Mouse (Mus musculus): ENCODE measurements around the gene Egflam. TPM values are rescaled to one million over a fixed set of nuclear protein-coding genes. Genes with fewer than 3 reads are reported as not detected.

Egflam gene
- polyA plus RNA-seq, 2 experiments from 2014 or later, result 0.09 TPM; not detected in 1

GRCm38 (mm10) chr15:7215845-7216244 lies 182.3 kb downstream of the Egflam start:
- no peak for ATAC-seq

- no peak for ATAC-seq
Measured at GRCm38 (mm10) chr15:7213683-7214082, 184.5 kb downstream of the Egflam start.

- no peak for ATAC-seq
Measured at GRCm38 (mm10) chr15:7208180-7208579, 190.0 kb downstream of the Egflam start.

GRCm38 (mm10) chr15:7207292-7207691 lies 190.9 kb downstream of the Egflam start:
- ATAC-seq, result no peak

GRCm38 (mm10) chr15:7206110-7206509 lies 192.1 kb downstream of the Egflam start:
- ATAC-seq, result no peak

GRCm38 (mm10) chr15:7204917-7205316 lies 193.3 kb downstream of the Egflam start:
- no peak for ATAC-seq

- no peak for ATAC-seq
Measured at GRCm38 (mm10) chr15:7203606-7204330, 194.4 kb downstream of the Egflam start.

- ATAC-seq, result no peak
Measured at GRCm38 (mm10) chr15:7202981-7203380, 195.2 kb downstream of the Egflam start.

GRCm38 (mm10) chr15:7201421-7202380 lies 196.5 kb downstream of the Egflam start:
- ATAC-seq, result no peak

GRCm38 (mm10) chr15:7200286-7200685 lies 197.9 kb downstream of the Egflam start:
- no peak for ATAC-seq

GRCm38 (mm10) chr15:7198816-7199215 lies 199.4 kb downstream of the Egflam start:
- no peak for ATAC-seq

- no peak for ATAC-seq
Measured at GRCm38 (mm10) chr15:7197652-7198445, 200.3 kb downstream of the Egflam start.

GRCm38 (mm10) chr15:7194748-7195221 lies 203.4 kb downstream of the Egflam start:
- ATAC-seq, result no peak

- ATAC-seq, result no peak
Measured at GRCm38 (mm10) chr15:7194147-7194720, 204.0 kb downstream of the Egflam start.

- no peak for ATAC-seq
Measured at GRCm38 (mm10) chr15:7192582-7192981, 205.6 kb downstream of the Egflam start.

GRCm38 (mm10) chr15:7191074-7191473 lies 207.1 kb downstream of the Egflam start:
- ATAC-seq, result no peak

GRCm38 (mm10) chr15:7189678-7190454 lies 208.3 kb downstream of the Egflam start:
- no peak for ATAC-seq

- no peak for ATAC-seq
Measured at GRCm38 (mm10) chr15:7187682-7188081, 210.5 kb downstream of the Egflam start.

- no peak for ATAC-seq
Measured at GRCm38 (mm10) chr15:7180576-7180975, 217.6 kb downstream of the Egflam start.

- ATAC-seq, result no peak
Measured at GRCm38 (mm10) chr15:7173776-7174175, 224.4 kb downstream of the Egflam start.

GRCm38 (mm10) chr15:7173346-7173745 lies 224.8 kb downstream of the Egflam start:
- no peak for ATAC-seq

Measured in activated CD4-positive, CD25-positive, alpha-beta regulatory T cell, adult 4 months (primary cell).